Mouse (Mus musculus) cortical plate, adult 2 months (tissue): ENCODE results near the gene Rps3.

Experiments
- CTCF ChIP-seq: fragments of 200-500 bp; IDR thresholded peaks from 2 replicates; pipeline ENCODE4 v1.5.1; 2011; ENCODE audit warnings: mild to moderate bottlenecking, control low read depth, low read length; ENCODE audit not compliant: insufficient read depth; ENCODE audit errors: extremely low read depth
- POLR2A ChIP-seq: fragments of 200-500 bp; IDR thresholded peaks from 2 replicates; pipeline ENCODE4 v1.6.1; 2011; ENCODE audit warnings: mild to moderate bottlenecking, low read length, control low read depth; ENCODE audit not compliant: insufficient read depth; ENCODE audit errors: extremely low read depth

DNA sequence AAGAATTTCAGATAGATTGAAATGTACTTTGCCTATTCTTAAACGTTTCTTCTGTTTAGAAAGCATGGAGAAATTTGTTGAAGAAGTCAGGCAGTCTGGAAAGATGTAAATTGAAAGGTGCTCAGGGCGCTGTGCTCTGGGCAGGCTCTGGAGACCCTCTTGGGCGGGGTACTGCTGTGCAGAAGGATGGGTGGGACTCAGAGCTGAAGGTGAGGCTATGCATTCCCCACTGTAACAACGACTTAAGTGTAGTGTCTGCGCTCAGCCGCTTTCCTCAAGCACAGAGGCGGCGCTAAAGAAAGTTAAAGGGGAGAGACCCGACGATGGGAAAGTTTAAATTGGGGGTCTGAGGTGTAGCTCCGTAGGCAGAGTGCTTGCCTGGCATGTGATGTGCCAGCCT is 53.3 kb downstream of the Rps3 start:
- no peak for TF ChIP-seq CTCF
- TF ChIP-seq POLR2A: no peak
